Mouse (Mus musculus): Measurements from ENCODE around the gene Olfr1511. TPM values are rescaled to one million over a fixed set of nuclear protein-coding genes. Genes with fewer than 3 reads are reported as not detected.
"Not testable (repeated sequence)": the region's sequence is repeated elsewhere in the genome, so short reads cannot be mapped to it uniquely, and the experiment has no call there.

Olfr1511 gene
- polyA plus RNA-seq (2015; fragmentation: Nextera tagmentation; extraction: Ambion mirVana) = not detected in 2 replicates

DNA sequence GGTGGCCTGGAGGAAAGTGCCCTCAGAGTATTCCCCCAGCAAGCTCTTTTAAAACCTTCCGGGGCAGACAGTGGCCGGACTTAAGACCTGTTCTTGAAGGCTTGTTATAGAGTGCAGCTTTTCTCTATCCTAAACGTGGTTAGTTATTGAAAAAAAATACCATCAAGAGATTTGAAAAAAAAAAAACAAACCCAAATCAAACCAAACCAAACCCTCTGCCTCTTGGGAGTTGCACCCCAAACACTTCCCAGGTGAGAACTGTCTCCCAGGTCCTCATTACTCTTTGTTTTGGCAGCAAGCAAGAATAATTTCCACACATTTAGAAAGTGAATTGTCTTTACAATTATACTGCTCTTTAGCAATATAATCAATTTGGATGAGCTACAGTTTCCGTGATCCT is at the start of gene Olfr1511:
TSS of gene Olfr1511 (minus strand) at position 101 of the 400 bp plus-strand sequence.
- H3K9ac ChIP-seq (replicated peaks) = no peak within 1 kb of the TSS
- WGBS = 84% methylated on average over 4 of the region's 4 CpGs
- ATAC-seq = no peak

DNA sequence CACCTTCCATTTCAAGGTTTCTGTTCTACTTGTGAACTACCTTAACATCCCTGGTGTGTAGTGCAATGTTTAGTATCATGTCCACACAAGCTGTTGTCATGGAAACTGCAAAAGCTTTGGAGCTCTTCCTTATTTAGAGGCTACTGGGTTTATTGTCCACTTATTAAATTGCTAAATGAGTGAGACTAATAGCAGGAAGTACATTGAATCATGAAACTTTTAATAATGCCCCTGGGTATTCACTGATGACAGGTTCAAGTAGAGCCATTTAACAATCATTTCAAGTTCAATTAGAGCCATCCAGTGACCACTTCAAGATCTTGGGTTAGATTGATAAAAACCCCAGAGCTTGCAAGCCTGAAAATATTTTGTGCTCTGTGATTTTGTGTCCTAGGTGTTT is 45.5 kb upstream of the Olfr1511 start, which contains the start of gene Olfr1509:
TSS of gene Olfr1509 (plus strand) at position 301 of the 400 bp plus-strand sequence.
- H3K4me3 ChIP-seq (replicated peaks) = no peak within 1 kb of the TSS

More for the DNA sequence above, at the start of gene Olfr1511:
- no peaks in the 10 kb centered on the region for H3K36me3 ChIP-seq
- H3K9me3 ChIP-seq = no peaks in the 10 kb centered on the region
- no peak within 1 kb of the TSS for H3K27ac ChIP-seq
- no peaks in the 10 kb centered on the region for H3K4me1 ChIP-seq (replicated peaks)
- no peaks in the 10 kb centered on the region for H3K27me3 ChIP-seq
- no peak within 1 kb of the TSS for H3K4me3 ChIP-seq (replicated peaks)
- no peak within 1 kb of the TSS for H3K4me2 ChIP-seq (replicated peaks)

DNA sequence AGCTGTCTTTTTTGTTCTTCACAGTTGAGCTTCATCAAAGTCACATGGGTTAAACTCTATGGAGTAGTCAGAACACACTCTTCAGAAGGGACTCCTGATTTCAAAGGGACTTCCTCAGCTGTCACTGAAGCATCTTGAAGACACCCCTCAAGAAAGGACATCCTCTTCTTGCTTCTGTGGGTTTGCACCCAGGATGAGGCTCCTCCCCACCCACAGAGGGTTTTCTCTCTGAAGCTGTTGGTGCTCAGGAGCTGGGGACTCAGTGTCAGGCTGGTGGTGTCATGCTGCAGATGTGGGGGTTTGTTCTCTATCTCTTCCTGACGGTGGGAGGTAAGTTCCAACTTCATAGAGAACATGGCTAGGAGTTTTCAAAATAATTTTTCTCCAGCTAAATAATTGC is 30.5 kb upstream of the Olfr1511 start:
- H3K4me2 ChIP-seq (replicated peaks) = no peak overlapping the region
- no peak overlapping the region for H3K27ac ChIP-seq
- no peak overlapping the region for H3K9ac ChIP-seq (replicated peaks)
- no peaks in the 10 kb centered on the region for H3K27me3 ChIP-seq
- no peaks in the 10 kb centered on the region for H3K36me3 ChIP-seq
- H3K9me3 ChIP-seq = no peaks in the 10 kb centered on the region
- ATAC-seq = no peak
- H3K4me1 ChIP-seq (replicated peaks) = no peaks in the 10 kb centered on the region
- H3K4me3 ChIP-seq (replicated peaks) = no peak overlapping the region
- 91% methylated on average over 1 of the region's 1 CpGs for WGBS

More for the DNA sequence above, 45.5 kb upstream of the Olfr1511 start, which contains the start of gene Olfr1509:
- Histone ChIP-seq H3K27ac (no peak within 1 kb of the TSS), H3K9me3 (no peaks in the 10 kb centered on the region), H3K27me3 (no peaks in the 10 kb centered on the region), H3K4me2 (replicated peaks) (no peak within 1 kb of the TSS), H3K36me3 (no peaks in the 10 kb centered on the region), H3K9ac (replicated peaks) (no peak within 1 kb of the TSS), H3K4me1 (replicated peaks) (no peaks in the 10 kb centered on the region)
- no peak for ATAC-seq

DNA sequence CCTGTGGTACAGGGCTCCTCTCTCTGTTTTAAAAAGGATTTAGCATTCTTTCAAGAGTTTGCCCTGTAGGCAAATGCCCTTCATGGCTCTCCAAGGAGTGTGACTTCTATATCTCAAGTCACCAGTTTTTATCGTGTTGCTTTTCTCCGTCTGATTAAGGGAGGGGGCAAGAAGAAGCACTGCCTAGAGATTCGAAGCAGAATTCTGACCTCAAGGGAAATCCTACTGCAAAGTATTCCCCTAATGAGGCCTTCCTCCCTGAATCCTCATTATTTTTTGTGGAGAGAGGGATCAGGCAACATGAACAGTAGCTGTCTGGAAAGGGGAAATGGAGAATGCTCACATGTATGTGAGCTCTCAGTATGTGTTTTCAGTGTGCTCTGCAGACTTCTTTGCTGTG is 17.1 kb upstream of the Olfr1511 start, which contains the start of gene Olfr1510:
TSS of gene Olfr1510 (minus strand) at position 101 of the 400 bp plus-strand sequence.
- Histone ChIP-seq H3K36me3 (no peaks in the 10 kb centered on the region), H3K9me3 (no peaks in the 10 kb centered on the region), H3K27me3 (no peaks in the 10 kb centered on the region), H3K4me2 (replicated peaks) (no peak within 1 kb of the TSS), H3K27ac (no peak within 1 kb of the TSS), H3K4me3 (replicated peaks) (no peak within 1 kb of the TSS), H3K9ac (replicated peaks) (no peak within 1 kb of the TSS), H3K4me1 (replicated peaks) (no peaks in the 10 kb centered on the region)
- ATAC-seq = no peak
- 91% methylated on average over 3 of the region's 3 CpGs for WGBS

DNA sequence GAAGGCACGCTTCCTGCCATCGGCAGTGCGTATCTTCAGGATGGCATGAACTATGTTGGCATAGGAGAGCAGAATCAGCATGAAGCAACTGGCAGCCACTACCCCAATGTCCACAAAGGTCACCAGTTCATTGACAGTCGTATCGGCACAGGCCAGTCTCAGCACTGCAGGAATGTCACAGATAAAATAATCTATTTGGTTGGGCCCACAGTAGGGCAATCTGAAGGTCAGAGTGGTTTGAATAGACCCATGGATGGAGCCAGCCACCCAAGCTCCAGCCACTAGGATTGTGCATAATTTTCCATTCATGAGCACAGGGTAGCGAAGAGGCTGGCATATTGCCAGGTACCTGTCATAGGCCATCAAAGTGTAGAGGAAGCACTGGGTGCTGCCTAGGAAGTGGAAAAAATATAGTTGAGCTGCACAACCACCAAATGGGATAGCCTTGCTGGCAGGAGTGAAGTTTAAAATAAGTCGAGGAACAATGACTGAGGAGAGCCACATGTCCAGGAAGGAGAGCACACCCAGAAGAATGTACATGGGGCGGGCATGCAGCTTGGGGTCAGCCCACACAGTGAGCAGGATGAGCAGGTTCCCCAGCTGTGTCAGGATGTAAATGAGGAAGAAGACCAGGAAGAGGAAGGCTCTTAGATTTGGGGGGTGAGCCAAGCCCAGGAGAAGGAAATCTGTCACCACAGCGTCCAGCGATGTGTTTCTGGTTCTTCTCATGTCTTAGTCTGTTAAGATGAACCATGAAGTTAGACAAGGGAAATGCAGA is 13.2 kb upstream of the Olfr1511 start:
- H3K27ac ChIP-seq; H3K4me1 ChIP-seq (replicated peaks); H3K4me2 ChIP-seq (replicated peaks); H3K4me3 ChIP-seq (replicated peaks); H3K9me3 ChIP-seq; H3K9ac ChIP-seq (replicated peaks); H3K27me3 ChIP-seq; H3K36me3 ChIP-seq: not testable (repeated sequence)
- ATAC-seq = 0 out of 2 replicates have a peak, but pooled peaks have one; percentile 20
- 82% methylated on average over 7 of the region's 10 CpGs for WGBS

DNA sequence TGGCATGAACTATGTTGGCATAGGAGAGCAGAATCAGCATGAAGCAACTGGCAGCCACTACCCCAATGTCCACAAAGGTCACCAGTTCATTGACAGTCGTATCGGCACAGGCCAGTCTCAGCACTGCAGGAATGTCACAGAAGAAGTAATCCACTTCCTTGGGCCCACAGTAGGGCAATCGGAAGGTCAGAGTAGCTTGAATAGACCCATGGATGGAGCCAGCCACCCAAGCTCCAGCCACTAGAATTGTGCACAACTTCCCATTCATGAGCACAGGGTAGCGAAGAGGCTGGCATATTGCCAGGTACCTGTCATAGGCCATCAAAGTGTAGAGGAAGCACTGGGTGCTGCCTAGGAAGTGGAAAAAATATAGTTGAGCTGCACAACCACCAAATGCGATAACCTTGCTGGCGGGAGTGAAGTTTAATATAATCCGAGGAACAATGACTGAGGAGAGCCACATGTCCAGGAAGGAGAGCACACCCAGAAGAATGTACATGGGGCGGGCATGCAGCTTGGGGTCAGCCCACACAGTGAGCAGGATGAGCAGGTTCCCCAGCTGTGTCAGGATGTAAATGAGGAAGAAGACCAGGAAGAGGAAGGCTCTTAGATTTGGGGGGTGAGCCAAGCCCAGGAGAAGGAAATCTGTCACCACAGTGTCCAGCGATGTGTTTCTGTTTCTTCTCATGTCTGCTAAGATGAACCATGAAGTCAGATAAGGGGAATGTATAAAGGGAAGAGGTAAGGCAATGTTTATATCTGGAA is 6.9 kb downstream of the Olfr1511 start:
- ATAC-seq; H3K9ac ChIP-seq (replicated peaks); H3K4me2 ChIP-seq (replicated peaks); H3K27me3 ChIP-seq; H3K36me3 ChIP-seq; H3K4me3 ChIP-seq (replicated peaks); H3K27ac ChIP-seq; H3K4me1 ChIP-seq (replicated peaks); H3K9me3 ChIP-seq: not testable (repeated sequence)
- 94% methylated on average over 9 of the region's 9 CpGs for WGBS

DNA sequence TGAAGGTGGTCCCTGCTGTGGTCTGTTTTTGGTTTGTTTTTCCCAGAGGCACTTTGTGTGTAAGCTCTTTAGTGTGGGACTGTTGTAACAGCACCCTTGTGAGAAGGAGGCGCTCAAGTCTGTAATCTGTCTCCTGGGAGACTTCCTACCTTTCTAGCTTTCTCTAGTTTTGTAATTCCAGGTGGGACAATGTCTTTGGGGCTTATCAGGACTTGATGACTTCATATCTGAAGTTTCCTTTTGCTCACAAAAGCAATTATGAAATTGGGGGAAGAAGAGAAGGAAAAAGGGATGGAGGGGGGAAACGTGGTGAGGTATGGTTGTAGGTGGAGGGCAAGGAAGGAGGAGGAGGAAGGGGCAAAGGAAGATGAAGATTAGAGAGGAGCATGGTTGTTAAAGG is 18.1 kb downstream of the Olfr1511 start, which contains the start of gene Olfr1512:
TSS of gene Olfr1512 (minus strand) at position 101 of the 400 bp plus-strand sequence.
- ATAC-seq = no peak
- H3K4me3 ChIP-seq (replicated peaks) = no peak within 1 kb of the TSS
- no peaks in the 10 kb centered on the region for H3K4me1 ChIP-seq (replicated peaks)
- H3K9me3 ChIP-seq = no peaks in the 10 kb centered on the region
- no peaks in the 10 kb centered on the region for H3K36me3 ChIP-seq
- H3K27ac ChIP-seq = no peak within 1 kb of the TSS
- H3K27me3 ChIP-seq = no peaks in the 10 kb centered on the region
- H3K4me2 ChIP-seq (replicated peaks) = no peak within 1 kb of the TSS
- 86% methylated on average over 2 of the region's 2 CpGs for WGBS
- no peak within 1 kb of the TSS for H3K9ac ChIP-seq (replicated peaks)

DNA sequence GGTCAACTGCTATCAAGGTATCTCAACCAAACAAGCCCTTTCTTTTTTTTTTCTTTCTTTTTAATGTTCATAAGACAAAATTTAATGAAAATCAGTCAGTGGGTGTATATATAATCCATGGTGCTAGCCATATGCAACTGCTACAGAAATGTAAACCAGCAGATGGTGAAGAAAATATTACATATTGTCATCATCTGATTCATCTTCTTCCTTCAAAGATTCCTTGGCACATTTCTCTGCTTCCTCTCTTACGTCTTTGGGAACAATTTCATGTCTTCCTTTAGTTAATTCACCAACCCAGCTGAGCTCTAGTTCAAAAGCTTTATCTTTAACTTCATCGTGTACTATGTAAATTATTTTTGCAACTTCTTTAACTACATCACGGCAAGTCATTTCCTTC is 28.4 kb downstream of the Olfr1511 start:
- WGBS = 85% methylated on average over 3 of the region's 3 CpGs
- H3K9ac ChIP-seq (replicated peaks) = no peak overlapping the region
- no peaks in the 10 kb centered on the region for H3K27me3 ChIP-seq
- H3K4me2 ChIP-seq (replicated peaks) = no peak overlapping the region
- H3K4me3 ChIP-seq (replicated peaks) = no peak overlapping the region
- no peak for ATAC-seq
- H3K36me3 ChIP-seq = no peaks in the 10 kb centered on the region
- no peak overlapping the region for H3K27ac ChIP-seq
- H3K4me1 ChIP-seq (replicated peaks) = no peaks in the 10 kb centered on the region
- H3K9me3 ChIP-seq = no peaks in the 10 kb centered on the region

DNA sequence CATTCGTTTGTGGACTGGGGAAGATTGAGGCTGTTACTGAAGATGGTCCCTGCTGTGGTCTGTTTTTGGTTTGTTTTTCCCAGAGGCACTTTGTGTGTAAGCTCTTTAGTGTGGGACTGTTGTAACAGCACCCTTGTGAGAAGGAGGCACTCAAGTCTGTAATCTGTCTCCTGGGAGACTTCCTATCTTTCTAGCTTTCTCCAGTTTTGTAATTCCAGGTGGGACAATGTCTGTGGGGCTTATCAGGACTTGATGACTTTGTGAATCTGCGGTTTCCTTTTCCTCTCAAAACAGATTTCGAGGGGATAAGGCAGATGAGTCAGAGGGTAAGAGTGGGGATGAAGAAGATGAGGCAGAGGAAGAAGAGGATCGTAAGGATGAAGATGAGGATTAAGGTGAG is 40.9 kb downstream of the Olfr1511 start, which contains the start of gene Olfr1513:
TSS of gene Olfr1513 (minus strand) at position 101 of the 400 bp plus-strand sequence.
- Histone ChIP-seq H3K9me3 (no peaks in the 10 kb centered on the region), H3K9ac (replicated peaks) (no peak within 1 kb of the TSS), H3K36me3 (no peaks in the 10 kb centered on the region), H3K27me3 (no peaks in the 10 kb centered on the region), H3K4me1 (replicated peaks) (no peaks in the 10 kb centered on the region), H3K27ac (no peak within 1 kb of the TSS), H3K4me2 (replicated peaks) (no peak within 1 kb of the TSS), H3K4me3 (replicated peaks) (no peak within 1 kb of the TSS)
- WGBS = 82% methylated on average over 4 of the region's 4 CpGs
- ATAC-seq = no peak

Other genes starting within 250 kb of the Olfr1511 start
- 62.7 and 68.4 TPM in 2 replicates for gene Supt16, start 200.0 kb downstream of the Olfr1511 start, polyA plus RNA-seq (2015; fragmentation: Nextera tagmentation; extraction: Ambion mirVana)
- 46.5 and 50.4 TPM in 2 replicates for gene Chd8, start 139.6 kb downstream of the Olfr1511 start, polyA plus RNA-seq (2015; fragmentation: Nextera tagmentation; extraction: Ambion mirVana)
- gene Tox4, start 118.2 kb downstream of the Olfr1511 start, polyA plus RNA-seq (2015; fragmentation: Nextera tagmentation; extraction: Ambion mirVana) = 55.5 and 60.8 TPM in 2 replicates
- 60.6 and 63.4 TPM in 2 replicates for gene Rab2b, start 117.8 kb downstream of the Olfr1511 start, polyA plus RNA-seq (2015; fragmentation: Nextera tagmentation; extraction: Ambion mirVana)
- gene Mettl3, start 92.3 kb downstream of the Olfr1511 start, polyA plus RNA-seq (2015; fragmentation: Nextera tagmentation; extraction: Ambion mirVana) = 50.4 and 57.8 TPM in 2 replicates
- gene Sall2, start 68.6 kb downstream of the Olfr1511 start, polyA plus RNA-seq (2015; fragmentation: Nextera tagmentation; extraction: Ambion mirVana) = 56.6 and 56.9 TPM in 2 replicates
- not detected in 2 replicates for gene Olfr1513, start 41.0 kb downstream of the Olfr1511 start, polyA plus RNA-seq (2015; fragmentation: Nextera tagmentation; extraction: Ambion mirVana)
- not detected in 2 replicates for gene Olfr1512, start 18.2 kb downstream of the Olfr1511 start, polyA plus RNA-seq (2015; fragmentation: Nextera tagmentation; extraction: Ambion mirVana)
- gene Olfr1510, start 17.0 kb upstream of the Olfr1511 start, polyA plus RNA-seq (2015; fragmentation: Nextera tagmentation; extraction: Ambion mirVana) = not detected in 2 replicates
- not detected in 2 replicates for gene Olfr1509, start 45.6 kb upstream of the Olfr1511 start, polyA plus RNA-seq (2015; fragmentation: Nextera tagmentation; extraction: Ambion mirVana)
- not detected in 2 replicates for gene Olfr1508, start 70.1 kb upstream of the Olfr1511 start, polyA plus RNA-seq (2015; fragmentation: Nextera tagmentation; extraction: Ambion mirVana)
- gene Olfr1507, start 98.4 kb upstream of the Olfr1511 start, polyA plus RNA-seq (2015; fragmentation: Nextera tagmentation; extraction: Ambion mirVana) = not detected in 2 replicates

Data from midbrain, embryonic 13.5 days (tissue).